Mouse (Mus musculus): Measurements from ENCODE around the gene Spry2. TPM values are rescaled to one million over a fixed set of nuclear protein-coding genes. Genes with fewer than 3 reads are reported as not detected.

The Spry2 gene
- polyA plus RNA-seq, 1 experiment from 2014 or later: 49.2 TPM

GRCm38 (mm10) chr14:105858935-105859334 is 37.7 kb downstream of the Spry2 start:
- 43% methylated on average over 5 of the region's 5 CpGs for WGBS
- H3K4me3 ChIP-seq (ENCODE audit: low read depth, low read length): no peak overlapping the region

GRCm38 (mm10) chr14:105851359-105852067 is 45.1 kb downstream of the Spry2 start:
- Histone ChIP-seq H3K27ac (replicated peaks) (no peak overlapping the region), H3K4me3 (ENCODE audit: low read depth, low read length) (no peak overlapping the region), H3K9me3 (ENCODE audit: control insufficient read depth, low read length) (no peaks in the 10 kb centered on the region), H3K4me2 (replicated peaks; ENCODE audit: low read depth) (no peak overlapping the region), H3K36me3 (ENCODE audit: control insufficient read depth, insufficient read depth, low read length) (no peaks in the 10 kb centered on the region), H3K4me1 (replicated peaks; ENCODE audit: control insufficient read depth, insufficient read depth) (no peaks in the 10 kb centered on the region), H3K27me3 (ENCODE audit: control insufficient read depth, insufficient read depth, low read length) (no peaks in the 10 kb centered on the region), H3K9ac (ENCODE audit: low read length) (no peak overlapping the region)
- DNase-seq (ENCODE audit: low spot score) (no peak), ATAC-seq (ENCODE audit: low FRiP score, low TSS enrichment) (no peak)
- 32% methylated on average over 7 of the region's 7 CpGs for WGBS
- TF ChIP-seq EP300 (optimal IDR thresholded peaks at IDR 0.05) (no peak), CTCF (IDR thresholded peaks at IDR 0.05; ENCODE audit: low read depth) (no peak)

More at GRCm38 (mm10) chr14:105858935-105859334, 37.7 kb downstream of the Spry2 start:
- no peaks in the 10 kb centered on the region for H3K9me3 ChIP-seq (ENCODE audit: control insufficient read depth, low read length)
- H3K4me2 ChIP-seq (replicated peaks; ENCODE audit: low read depth): no peak overlapping the region
- H3K27me3 ChIP-seq (ENCODE audit: control insufficient read depth, insufficient read depth, low read length): no peaks in the 10 kb centered on the region
- no peak for DNase-seq (ENCODE audit: low spot score)
- no peaks in the 10 kb centered on the region for H3K4me1 ChIP-seq (replicated peaks; ENCODE audit: control insufficient read depth, insufficient read depth)
- ATAC-seq (ENCODE audit: low FRiP score, low TSS enrichment): no peak
- no peaks in the 10 kb centered on the region for H3K36me3 ChIP-seq (ENCODE audit: control insufficient read depth, insufficient read depth, low read length)
- TF ChIP-seq CTCF (IDR thresholded peaks at IDR 0.05; ENCODE audit: low read depth) (no peak), EP300 (optimal IDR thresholded peaks at IDR 0.05) (no peak)
- H3K27ac ChIP-seq (replicated peaks): no peak overlapping the region
- no peak overlapping the region for H3K9ac ChIP-seq (ENCODE audit: low read length)

Other genes starting within 250 kb of the Spry2 start
- not detected in 2 replicates for gene Trim52, start 209.4 kb upstream of the Spry2 start, polyA plus RNA-seq (2015; fragmentation: Nextera tagmentation; extraction: Ambion mirVana)